Mouse (Mus musculus) T-cell, adult 2 months (primary cell): ENCODE measurements around the gene Depdc7.

ENCODE experiments used
- DNase-seq: peaks from one replicate; pipeline ENCODE4 v3.0.0; 2022; ENCODE audit warnings: low spot score

Gene Depdc7

DNA sequence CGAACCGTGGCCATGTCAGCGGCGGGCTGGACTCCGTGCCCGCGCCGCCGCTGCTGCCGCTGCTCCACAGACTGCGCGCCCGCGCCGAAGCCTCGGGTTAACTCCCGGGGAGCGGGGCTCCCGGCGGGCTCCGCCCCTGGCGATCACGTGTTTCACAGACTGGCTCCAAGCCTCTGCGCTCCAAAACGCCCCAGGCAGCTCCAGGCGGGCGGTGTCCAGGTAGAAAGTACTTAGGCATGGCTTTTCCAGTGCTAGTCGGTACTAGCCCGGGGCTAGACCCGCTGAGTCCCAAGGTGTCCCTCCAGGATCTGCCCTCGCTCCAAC, at the start of gene Depdc7:
Gene Depdc7 (minus strand): TSS at position 138 of the 324 bp plus-strand sequence.
- DNase-seq: peak; percentile 70

DNA sequence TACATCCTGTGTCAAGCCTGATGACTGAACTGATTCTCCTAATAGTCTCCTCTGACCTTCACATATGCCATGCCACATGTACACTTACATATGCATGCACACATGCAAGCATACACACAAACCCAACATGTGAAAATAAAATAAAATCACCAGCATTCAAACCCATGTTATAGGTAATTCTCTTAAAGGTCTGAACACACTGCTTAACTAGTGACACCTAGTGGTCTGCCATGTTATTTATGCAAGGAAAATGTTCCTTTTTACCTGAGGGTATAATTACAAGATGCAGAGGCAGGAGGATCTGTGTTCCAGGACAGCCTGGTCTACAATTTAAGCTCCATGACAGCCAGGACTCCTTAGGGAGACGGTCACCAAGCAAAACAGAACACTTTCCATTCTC, 32.1 kb upstream of the Depdc7 start:
- DNase-seq: no peak

DNA sequence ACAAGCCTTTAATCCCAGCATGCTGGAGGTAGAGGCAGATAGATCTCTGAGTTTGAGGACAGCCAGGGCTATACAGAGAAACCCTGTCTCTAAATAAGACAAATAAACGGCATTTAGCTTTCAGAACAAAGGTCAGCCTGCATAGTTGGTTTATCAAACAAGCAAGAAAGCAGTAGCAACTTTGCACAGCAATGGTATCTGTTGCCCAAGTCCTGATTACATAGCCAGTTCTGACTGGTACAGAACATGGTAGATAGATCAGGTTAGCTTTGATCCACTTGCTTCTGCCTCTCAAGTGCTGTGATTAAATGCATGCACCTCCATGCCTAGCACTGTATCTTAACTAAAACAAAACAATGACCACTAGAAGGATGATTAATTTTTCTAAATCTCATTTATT, 26.0 kb upstream of the Depdc7 start:
- no peak for DNase-seq

DNA sequence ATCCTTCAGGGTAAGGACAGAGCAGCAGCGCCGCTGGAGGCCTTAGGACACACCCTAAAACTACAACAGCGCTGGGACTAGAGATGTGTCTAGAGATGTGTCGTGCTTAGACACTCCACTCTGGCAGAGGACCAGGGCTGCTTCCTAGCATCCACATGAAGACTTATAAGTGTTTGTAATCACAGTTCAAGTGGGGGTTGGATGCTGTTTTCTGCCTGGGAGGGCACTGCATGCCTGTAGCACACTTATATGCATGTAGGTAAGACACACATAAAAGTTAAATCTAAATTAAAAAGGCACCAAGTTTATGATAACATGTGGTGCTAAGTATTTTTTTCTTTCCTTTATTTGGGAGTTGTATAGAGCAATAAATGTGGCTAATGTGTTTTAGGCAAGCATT, 21.3 kb upstream of the Depdc7 start:
- DNase-seq: no peak

DNA sequence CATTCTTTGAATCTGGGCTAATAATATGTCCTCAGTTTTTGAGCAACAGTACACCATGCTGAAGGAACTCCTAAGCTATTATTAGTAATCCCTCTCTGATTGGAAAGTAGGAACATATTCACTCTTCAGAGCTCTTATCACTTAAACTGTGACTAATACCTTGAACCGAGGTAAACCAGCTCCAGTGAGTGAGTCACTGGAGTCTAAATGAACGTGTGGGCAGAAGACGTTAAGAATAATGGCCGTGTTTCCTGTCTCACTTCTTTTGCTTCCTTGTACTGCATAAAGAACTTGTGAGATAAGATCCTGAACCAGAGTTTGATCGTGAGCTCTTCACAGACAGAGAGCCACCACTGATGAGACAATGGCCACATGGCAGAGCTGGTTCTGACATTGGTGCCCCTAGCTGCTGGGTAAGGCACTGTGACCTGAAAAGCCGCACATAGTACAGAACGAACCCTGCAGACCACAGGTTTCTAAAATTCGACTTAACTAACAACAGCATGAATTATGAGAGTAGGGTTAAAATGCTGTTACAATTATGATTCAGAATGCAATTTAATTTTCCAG, 20.5 kb upstream of the Depdc7 start:
- DNase-seq: no peak

DNA sequence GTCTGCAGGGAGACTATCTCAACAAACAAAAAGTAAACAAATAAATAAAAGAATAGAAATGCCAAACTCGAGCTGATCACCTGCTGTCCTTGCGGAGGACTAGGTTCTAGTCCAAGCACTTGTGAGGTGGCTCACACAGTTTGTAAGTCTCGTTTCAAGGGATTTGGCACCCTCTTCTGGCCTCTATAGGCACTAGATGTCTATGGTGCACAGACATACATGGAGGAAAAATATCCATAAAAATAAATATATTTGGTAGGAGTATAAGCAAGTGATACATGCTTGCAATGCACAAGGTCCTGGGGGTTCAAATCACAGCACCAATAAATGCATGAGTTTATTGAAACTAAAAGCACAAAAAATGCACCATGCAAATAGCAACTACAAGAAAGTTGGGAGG, 7.9 kb upstream of the Depdc7 start:
- DNase-seq: no peak

DNA sequence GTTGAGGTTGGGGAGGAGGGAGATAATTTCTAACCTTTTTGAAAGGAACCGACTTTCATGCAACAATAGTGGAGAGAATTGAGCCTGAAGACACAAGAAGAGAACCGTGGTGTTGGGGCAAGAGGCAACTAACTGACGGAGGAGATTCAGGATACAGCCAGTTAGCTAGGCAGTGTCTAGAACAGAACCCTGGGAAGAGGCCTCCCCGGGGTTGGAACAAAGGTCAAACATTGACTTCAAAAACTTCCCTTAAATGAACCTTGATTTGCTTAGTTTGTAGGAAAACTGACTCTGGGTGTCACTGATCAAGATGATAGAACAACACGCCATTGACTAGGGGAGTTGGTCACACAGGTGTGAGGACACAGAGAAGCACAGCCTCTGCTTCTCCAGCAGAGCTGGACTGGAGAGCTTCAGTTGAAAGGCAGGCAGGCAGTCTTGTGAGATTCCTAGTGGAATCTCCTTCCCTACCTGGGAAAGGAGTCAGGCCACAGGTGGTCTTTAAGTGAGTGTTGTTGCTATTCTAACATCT, 6.0 kb upstream of the Depdc7 start:
- no peak for DNase-seq

DNA sequence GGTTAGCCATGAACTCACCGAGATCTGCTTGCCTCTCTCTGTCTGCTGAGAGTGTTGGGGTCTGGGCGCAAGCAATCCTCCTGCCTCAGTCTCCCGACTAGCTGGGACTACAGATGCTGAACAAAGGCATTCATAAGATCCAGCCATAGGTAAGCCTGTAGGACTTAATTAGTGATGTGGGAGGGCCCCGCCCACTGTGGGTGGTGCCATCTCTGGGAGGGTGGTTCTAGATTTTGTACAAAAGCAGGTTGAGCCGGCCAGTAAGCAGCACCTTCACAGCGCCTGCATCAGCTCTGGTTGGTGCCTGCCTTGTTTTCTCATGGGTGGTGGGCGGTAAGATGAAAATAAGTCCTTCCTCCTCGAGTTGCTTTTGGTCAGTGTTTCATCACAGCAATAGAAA, 3.6 kb upstream of the Depdc7 start:
- no peak for DNase-seq

DNA sequence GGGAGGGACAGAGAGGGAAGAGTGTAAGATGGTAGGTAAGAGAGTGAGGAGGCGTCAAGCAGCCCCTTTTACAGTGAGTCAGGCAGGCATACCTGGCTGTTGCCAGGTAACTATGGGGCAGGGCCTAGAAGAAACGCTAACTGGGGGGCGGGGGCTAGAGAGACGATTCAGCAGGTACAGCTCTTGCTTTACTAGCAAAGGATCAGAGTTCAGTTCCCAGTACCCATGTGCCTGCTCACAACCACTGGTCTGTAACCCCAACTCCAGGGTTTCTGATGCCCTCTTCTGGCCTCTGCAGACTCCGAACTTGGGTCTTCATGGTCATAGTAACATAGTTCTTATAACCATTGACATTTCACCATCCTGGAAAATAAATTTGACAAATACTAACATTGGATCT, 1.3 kb upstream of the Depdc7 start:
- DNase-seq: no peak

DNA sequence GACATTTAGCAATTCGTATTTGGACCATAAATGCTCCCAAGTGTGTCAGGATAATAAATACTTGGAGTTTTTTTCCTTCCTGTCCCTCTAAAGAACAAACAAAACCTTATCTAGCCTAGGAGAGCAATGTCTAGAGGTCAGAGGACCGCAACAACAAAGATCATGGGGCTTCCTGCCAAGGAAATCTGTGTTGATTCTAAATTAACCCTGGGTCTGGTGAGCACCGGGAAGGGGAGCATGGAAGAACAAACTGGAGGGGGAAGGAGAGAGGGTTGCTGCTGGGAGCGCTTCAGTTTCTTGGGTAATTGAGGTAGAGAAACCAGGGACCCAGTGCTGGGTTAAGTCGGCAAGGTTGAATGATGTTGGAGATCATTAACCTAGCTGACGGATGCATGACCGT, 482 bp upstream of the Depdc7 start:
- no peak for DNase-seq

DNA sequence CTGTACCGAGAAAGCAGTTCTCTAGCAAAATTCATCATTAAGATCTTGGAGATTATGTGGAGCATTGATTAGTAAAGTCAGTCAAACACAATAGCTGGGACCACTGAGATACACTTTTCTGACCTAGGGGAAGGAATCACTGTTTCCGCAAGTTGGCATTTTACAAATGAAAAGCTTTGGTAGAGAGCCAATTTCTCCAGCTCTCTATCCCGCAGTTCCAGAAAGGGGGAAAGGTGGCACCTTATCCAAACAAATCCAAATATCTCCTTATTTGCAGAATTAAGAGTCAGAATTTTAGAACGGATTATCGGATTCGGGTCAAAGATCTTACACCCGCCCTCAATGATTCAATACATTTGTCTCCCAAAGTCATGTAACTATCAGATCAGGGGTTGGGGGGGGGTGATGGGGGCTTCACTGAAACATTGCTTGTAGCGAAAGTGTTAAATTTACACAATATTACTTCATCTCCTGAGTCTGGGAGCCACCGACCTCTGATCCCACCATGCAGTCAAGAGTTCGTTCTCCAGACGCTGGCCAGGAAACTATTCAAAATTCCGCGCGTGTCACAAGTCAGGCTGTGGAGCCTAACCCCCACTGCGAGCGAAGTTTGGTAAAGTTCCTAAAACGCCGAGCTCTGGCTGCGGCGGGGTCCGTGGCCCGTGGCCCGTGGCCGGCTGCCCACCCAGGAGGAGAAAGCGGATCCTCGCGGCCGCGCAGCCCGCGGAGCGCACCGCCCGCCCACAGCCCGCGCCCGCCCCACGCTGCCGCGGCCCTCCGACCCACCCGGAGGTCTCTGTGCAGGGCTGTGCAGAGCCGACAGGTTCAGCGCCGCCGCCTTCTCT, 560 bp downstream of the Depdc7 start:
- DNase-seq: no peak

DNA sequence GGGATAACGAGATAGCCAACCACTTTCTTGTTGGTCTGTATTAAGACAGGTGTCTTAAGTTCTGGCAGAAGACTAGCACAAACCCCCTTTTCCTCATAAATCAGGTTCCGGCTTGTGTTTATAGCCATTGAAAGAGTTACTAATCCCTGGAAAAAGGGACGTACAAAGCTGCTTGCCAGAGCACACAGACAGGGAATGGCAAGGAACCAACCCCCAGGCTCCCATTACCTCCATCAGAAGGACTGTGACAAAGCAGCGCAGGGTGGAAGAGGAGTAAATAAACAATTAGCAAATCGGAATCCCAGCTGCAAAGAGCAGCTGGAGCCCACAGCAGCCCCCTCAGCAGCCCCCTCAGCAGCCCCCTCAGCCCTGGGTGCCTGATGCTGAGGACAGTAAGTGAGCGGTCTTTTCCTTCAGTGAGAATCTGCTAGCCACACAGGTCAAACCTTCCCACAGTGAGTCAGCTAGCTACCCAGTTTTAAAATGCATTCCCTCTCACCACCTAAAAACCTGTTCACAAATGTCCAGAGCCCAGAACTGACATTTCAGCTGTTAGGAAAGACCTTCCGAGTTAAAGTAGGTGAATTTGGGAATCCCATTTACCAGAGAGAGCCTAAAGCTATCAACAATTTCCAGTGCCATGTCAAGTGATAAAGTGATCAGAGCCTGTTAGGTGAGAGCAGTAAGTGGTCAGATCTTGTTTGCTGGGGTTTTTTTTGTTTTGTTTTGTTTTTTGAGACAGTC, 1.5 kb downstream of the Depdc7 start:
- no peak for DNase-seq

DNA sequence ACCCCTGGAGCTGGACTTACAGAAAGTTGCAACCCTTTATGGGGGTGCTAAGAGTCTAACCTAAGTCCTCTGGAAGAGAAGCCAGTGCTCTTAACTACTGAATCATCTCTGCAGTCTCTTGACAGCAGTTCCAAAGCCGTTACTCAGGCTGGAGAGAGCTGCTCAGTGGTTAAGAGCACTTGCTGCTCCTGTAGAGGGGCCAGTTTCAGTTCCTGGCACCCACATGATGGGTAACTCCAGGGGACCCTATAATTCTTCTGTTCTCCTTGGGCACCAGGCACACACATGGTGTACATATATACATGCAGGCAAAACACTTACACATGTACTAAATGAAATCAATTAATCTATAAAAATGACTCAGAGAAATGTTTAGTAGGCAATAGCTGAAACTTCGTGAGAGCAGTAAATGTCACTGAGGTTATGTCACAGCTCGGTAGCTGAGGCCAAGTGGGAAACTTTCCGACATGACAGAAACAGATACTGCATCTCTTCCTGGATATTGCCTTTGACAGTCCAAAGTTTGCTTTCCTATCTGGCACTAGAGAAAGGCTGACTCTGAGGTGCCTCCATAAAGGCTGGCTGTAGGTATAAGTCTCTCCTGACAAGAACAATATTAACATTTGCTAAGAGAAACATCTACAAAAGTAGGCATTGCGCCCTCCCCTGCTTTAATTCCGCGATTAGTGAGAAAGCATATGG, 2.3 kb downstream of the Depdc7 start:
- no peak for DNase-seq

DNA sequence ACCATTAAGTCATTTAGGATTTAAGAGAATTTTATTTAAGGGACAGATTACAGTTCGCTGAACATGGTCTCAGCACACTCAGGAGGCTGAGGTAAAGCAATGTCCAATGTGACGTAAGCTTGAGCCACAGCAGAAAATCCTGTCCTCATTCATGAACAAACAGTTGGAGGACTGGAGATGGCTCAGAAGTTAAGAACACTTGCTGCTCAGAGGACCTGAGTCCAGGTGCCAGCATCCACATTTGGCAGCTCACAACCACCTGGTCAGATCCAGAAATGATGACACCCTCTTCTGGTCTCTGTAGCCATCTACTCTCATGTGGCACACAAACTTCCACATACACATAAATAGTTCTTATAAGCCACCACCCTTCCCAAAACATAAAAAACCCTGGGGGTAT, 3.0 kb downstream of the Depdc7 start:
- DNase-seq: no peak

DNA sequence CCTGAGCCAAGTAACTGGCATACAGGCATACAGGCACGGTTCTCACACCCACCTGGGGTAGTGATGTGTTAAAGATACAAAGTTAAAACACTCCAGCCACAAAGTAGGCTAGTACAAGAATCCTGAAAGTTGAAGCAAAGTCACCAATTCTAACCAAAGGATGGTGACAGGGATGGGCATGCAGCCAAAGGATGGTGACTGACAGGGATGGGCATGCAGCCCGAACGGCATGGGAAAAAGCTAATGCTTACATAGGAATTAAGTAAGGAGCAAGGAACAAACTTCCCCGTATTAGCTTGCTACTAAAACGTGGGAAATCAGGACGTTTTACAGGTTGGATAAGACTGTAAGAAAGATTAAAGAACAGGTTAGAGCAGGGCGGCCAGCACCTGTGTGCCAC, 6.4 kb downstream of the Depdc7 start:
- no peak for DNase-seq

DNA sequence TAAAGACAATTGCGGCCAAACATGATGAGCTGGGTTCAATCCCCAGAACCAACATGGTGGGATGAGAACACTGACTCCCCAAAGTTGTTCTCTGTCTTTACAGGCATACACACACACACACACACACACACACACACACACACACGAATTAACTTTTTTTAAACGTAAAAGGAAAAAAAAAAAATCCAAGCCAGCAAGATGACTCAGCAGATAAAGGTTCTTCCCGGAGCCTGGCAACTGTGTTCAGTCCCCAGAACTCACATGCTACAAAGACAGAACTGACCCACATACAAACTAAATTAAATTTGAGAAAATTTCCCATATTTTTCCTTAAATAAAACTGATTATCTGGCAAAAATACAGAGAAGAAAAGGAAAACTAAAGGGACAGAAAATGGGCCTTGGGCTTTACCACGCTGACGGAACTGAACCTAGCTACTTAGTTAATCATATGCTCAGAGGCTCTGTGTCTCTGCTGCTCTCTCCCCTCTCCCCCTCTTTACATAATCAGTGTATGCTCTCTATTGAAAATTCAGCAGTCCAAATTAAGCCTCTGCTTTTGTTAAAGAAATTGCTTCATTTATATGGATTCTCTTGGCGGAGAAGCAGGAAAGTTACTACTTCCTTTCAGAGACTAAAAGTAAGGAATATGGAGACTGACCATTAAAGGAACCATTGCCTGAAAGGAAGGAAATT, 10.0 kb downstream of the Depdc7 start:
- no peak for DNase-seq

DNA sequence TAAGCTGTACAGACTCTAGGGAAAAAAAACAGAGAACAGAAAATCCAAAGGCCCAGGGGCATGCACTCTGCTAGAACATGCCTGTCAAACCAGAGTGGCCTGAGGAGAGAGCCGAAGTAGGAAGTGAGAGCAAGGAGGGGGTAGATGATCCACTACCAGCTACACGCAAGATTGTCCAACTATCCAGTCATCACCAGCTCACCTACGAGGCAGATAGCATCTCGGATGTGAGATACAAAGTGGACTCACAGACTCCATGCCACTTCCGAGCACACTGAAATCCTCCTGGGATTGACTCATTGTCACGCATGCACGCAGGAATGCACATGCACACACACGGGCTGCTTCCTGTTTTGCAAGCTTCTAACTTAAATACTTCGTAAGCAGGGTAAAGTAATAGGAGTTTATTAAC, 10.6 kb downstream of the Depdc7 start:
- no peak for DNase-seq

DNA sequence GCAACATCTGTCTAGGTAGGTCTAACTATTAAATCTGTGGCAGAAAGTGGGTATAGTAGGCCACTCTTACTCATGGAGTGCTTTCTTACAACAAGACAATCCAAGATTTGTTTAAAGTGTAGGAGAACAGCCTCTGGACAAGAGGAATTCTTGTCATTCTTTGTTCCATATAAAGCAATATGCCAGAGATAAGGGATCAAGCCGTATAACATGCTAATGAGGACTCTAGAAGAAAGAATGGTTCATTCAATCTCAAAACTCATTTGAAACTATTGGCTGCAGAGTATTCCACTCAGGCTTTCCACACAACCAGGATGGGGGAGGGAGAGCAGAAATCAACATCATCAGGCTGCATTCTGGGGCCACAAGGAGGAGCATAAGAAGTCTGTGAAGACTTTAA, 15.3 kb downstream of the Depdc7 start:
- DNase-seq: no peak

DNA sequence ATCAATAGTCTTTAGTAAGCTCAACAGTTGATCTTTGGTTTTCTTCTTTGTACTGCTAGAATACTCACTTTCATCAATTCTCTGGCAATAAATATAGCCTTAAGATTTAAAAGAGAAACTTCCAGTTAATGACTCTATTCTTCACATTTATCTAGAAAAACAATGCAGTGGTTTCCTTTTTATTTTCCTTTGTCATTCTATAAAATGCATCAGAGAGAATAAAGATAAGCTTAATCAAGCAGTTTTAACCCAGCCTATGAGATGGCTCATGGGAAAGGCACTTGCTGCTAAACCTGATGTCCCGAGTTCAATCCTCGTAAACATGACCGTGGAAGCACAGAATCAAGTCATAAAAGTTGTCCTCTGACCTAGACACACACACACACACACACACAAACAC, 20.7 kb downstream of the Depdc7 start:
- no peak for DNase-seq

DNA sequence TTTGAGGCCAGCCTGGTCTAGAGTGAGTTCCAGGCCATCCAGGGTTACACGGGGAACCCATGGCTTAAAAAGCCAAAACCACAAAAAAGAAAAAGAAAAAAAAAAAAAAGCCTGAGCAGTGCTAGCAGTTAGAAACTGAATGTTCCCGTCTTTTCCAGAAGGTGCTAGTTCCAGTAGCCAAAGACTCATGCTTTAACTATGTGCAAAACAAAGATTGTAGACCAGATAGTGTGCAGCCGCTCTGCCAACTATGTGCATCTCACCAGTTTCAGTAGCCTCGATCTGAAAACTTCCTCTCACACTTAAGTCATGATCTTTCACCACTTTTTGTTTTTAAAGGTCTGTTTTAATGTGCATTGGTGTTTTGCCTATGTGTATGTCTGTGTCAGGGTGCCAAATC, 24.9 kb downstream of the Depdc7 start:
- no peak for DNase-seq

DNA sequence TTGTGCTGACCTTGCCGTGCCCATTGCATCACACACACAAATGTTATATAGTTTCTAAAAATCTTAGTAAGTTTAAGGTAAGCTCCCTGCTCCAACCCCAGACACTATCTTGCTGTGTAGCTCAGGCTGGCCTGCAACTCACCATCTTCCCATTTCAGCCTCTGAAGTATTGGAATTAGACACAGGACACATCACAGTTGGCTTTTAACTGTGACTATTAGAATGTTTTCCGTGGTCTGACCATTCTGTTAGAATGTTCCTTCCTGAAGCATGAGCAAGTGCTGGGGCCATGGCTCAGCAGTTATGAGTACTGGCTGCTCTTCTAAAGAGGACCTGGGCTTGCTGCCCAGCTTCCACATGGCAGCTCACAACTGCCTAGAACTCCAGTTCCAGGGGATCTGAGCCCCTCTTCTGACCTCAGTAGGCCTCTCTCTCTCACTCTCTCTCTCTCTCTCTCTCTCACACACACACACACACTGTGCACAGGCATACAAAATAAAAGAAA, 25.4 kb downstream of the Depdc7 start:
- DNase-seq: no peak

DNA sequence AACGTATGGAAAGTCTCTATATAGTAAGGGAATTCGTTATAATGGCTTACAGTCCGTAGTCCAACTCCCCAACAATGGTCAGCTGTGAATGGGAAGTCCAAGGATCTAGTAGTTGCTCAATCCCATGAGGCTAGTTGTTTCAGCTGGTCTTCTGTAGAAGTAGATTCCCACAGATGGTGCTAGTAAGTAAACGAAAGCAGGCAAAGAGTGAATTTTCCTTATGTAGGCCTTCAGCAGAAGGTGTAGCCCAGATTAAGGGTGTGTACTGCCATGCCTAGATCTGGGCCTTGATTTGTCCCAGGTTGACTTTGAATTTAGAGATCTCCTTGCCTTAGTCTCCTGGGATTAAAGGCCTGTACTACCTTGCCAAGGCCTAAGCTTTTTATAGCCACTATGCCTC, 26.4 kb downstream of the Depdc7 start, which contains the start of gene Pin1rt1:
Gene Pin1rt1 (minus strand): TSS at position 101 of the 400 bp plus-strand sequence.
- DNase-seq: no peak
